Mouse (Mus musculus): Measurements from ENCODE around the gene Tmem229b.
"Not testable (repeated sequence)": the region's sequence is repeated elsewhere in the genome, so short reads cannot be mapped to it uniquely, and the experiment has no call there.

Gene Tmem229b

GRCm38 (mm10) chr12:79006478-79007125, 825 bp downstream of the Tmem229b start:
- peak; percentile 41 for DNase-seq (ENCODE audit: low spot score)

- DNase-seq (ENCODE audit: low spot score): no peak
Measured at GRCm38 (mm10) chr12:79006076-79006475, 1.4 kb downstream of the Tmem229b start.

- DNase-seq (ENCODE audit: low spot score): no peak
Measured at GRCm38 (mm10) chr12:79005456-79005855, 2.0 kb downstream of the Tmem229b start.

DNA sequence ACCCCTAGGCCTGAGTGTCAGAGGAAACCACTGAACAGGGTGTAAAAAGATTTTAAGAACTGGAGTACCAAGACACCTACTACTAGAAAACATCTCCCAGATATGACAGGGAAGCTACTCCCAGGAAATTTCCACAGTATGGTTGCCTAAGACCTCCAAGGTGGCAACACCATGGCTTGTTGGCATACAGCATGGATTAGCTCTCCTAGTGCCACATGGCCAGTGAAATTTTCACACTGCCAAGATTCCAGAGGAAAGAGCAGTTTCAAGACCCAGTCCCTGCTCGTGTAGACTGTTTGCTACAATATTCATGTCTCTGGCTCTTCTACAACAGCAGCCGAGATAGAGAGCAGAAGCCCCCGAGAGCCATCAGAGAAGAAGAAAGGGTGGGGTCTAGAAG, 4.4 kb downstream of the Tmem229b start:
- no peak for DNase-seq (ENCODE audit: low spot score)

DNA sequence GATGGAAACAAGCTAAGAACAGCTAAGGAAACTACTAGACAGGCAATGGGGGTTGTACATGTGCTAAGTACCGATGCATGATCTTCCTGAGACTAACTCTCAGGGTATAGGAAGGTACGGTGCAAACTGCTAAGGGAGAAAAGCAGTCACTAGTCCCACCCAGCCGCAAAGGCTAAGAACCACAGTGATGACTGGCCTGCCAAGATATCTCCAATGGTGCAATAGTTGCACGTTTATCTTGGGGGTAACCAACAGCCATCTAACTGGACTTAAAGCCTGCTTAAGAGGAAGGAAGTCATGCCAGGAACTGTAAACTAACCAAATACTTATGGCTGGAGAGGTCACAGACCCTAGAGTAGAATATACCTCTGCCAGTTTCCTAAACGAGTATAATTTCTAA, 5.0 kb downstream of the Tmem229b start:
- no peak for DNase-seq (ENCODE audit: low spot score)

DNA sequence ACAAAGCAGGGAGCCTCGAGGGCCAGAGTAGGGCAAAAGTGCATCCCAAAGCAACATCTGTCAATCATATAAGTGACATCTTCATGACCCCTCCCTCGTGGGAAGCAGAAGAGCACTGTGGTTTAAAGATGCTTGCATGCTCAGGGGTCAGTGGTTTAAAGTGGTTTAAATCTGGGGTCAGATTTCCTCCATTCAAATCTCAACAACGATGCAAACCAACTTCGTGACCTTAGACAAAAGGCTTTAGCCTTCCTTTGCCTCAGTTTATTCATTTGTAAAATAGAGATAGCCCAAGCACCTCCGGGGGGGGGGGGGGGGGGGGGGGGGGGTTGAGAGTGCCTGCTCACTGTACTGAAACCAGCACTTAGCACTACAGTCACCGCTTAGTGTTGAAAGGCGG, 10.7 kb downstream of the Tmem229b start:
- DNase-seq (ENCODE audit: low spot score): no peak

DNA sequence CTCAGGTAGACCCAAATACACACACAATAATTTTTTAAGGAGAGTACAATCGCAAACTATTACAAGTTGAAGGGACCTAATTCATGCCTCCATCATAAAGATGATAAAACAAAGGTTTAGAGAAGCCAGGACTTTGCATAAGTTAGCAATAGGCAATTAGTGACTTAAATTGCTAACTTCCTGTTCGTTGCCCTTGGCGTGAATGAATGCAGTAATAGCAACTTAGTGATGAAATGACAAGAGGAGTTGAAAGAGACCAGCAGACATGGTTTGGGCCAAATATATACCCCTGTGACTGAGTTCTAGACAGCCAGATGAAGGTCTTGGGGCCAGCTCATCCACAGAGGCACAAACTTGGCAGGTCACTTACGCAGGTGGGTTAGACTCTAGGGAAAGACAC, 11.2 kb downstream of the Tmem229b start:
- DNase-seq (ENCODE audit: low spot score): no peak

GRCm38 (mm10) chr12:78987581-78988081, 19.8 kb downstream of the Tmem229b start:
- no peak for DNase-seq (ENCODE audit: low spot score)

DNA sequence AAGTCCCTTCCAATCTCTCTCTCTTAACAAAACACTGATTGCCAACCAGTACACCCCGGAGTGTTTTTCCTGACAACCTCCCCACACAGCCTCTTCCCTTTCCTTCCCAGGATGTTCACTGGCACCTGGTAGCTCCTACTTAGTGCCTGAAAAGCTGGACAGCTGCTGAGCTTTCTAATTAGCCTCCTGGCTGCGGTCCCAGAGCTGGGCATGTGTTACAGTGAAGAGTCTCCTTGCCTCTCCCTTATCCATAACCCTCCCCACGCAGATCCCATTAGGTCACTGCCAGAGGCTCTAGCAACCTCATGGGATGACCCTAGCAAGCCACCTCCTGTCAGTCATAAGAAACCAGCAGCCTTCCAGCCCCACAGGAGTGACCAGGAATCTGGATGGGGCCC, 23.4 kb downstream of the Tmem229b start:
- no peak for DNase-seq (ENCODE audit: low spot score)

- DNase-seq (ENCODE audit: low spot score): no peak
Measured at GRCm38 (mm10) chr12:78983296-78984034, 24.0 kb downstream of the Tmem229b start.

DNA sequence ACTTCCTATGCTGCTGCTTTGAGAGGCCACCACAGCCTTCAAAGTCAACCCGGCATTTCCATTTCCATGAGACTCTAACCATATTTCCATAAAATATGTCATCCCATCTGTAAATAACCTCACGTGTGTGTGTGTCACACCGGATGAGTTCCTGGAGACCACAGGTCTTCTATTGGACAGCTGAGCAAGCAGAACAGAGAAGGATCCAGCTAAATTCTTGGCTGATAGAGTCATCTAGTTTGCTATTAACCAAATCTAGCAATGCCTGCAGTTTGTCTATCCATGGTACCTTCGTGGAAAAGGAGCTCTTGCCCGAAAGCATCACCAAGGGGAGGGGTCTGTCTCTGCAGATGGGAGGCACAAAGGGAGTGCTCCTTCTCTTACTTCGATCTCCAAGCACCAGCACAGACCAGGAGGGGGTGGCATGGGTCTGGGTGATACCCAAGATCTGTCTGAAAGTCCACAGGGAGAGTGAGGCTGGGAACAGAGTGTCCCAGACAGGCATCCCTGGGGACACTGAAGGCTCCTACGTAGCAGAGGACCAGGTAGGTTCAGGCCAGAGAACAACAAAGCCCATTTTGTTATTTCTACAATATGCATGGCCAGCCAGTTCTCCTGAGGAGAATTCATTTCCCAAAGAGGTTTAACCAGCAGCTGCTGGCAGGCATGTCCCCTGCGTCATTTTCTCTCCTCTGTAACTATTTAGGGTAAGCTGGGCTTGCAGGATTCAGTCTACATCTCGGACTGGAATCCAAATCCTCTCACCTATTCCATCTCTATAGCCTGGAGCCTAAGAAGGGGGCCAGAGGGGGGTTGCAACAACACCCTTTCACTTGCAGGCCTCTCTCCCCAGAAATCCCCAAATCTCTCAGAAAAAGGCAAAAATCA, 25.2 kb downstream of the Tmem229b start:
- peak; percentile 50 for DNase-seq (ENCODE audit: low spot score)

DNA sequence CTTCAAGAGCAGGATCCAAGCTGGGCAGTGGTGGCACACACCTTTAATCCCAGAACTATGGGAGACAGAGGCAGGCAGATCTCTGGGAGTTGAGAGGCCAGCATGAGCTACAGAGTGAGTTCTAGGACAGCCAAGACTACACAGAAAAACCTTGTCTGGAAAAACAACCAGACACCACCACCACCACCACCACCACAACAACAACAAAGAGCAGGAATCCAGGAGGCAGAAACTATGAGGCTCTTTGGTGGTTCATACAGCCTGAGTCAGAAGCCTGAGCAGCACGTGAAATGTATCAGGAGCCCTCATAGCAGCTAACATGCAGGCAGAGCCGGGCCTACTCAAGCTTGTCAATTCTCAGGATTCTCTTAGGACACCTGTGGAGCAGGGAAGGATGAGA, 26.3 kb downstream of the Tmem229b start:
- no peak for DNase-seq (ENCODE audit: low spot score)

DNA sequence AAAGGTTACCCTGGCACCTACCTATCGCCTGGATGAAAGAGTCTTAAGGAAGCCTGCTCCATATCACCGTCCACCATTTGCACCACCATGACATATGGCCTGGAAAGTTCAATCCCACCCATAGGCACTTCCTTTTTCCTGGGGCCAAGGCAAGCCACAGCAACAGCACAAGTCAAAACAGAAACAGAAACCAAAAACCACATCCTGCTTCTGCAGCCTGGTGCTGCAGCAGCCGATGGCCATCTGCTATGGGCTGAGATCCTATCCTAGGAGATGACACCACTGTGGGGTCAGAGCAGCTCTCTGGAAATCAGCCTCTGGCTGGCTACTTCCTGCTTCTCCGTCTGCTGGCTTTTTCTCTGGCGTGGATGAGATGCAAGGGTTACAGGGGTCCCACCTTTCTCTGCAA, 26.7 kb downstream of the Tmem229b start:
- no peak for DNase-seq (ENCODE audit: low spot score)

GRCm38 (mm10) chr12:78977552-78977951, 29.9 kb downstream of the Tmem229b start:
- no peak for DNase-seq (ENCODE audit: low spot score)

DNA sequence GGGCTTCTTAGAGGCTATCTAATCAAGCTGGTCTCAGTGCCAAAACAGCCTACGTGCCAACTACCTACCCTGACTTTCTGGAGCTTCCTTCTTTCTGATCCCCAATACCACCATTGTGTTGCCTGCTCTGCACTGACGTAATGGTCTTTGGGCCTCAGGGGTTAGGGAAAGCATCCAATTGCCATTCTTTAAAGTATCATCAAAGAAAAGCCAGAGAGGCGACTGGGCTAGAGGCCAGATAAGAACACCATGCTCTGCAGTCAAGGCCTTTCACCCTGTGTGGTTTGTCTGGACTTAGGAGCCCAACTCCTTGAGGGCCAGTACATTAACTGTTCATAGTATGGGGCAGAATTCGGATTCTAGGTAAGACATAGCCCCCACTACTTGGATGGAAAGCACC, 30.3 kb downstream of the Tmem229b start:
- DNase-seq (ENCODE audit: low spot score): no peak

DNA sequence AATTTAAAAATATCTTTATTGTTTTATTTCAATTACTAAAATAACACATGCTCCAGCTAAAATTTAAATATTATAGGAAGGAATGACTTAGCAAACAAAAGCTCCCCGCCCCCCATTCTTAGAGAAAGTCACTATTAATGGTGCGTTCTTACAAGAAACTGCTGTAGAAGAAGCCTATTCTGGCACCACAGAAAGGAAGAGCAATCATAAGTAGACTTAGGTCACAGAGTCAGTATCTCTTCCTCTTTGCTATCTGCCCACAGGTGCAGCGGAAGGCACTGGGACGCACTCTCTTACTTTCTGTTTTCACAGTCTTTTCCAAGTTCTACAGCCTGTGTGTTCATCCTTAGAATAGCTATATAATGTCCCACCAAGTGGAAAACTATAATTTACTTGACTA, 31.6 kb downstream of the Tmem229b start:
- DNase-seq (ENCODE audit: low spot score): no peak

DNA sequence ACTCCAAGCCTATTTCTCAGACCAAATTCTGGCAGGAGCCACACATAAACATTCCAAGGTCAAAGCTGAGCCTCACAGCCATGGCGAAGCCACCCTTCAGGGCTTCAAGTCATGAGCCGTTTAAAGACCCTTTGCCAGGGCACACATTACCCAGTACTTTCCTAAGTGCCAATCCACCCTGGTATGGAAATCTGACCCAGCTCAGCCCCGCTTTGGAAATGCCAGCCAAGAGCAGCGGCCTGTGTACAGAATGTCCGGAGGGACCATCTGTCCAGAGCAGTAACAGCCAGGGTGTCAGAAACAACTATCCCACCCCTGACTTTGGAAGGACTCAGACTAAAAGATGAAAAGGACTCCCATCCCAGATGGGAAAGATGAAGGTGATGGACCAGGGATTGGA, 32.7 kb downstream of the Tmem229b start:
- no peak for DNase-seq (ENCODE audit: low spot score)

DNA sequence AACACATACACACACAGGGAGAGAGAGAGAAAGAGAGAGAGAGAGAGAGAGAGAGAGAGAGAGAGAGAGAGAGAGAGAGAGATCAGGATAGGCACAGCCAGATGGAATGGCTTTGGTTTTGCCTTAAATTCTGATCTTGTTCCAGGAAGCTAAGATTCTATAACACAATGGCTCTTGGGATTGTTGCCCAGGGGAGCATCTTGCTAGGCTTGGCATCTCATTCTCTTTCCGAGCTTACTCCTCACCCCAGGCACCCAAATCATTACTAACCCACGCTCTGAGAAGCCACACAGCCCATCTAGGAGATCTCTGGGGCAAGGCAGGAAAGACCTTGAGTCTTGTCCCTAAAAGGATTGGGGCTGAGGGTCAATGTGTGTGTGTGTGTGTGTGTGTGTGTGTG, 33.6 kb downstream of the Tmem229b start:
- DNase-seq (ENCODE audit: low spot score): no peak

DNA sequence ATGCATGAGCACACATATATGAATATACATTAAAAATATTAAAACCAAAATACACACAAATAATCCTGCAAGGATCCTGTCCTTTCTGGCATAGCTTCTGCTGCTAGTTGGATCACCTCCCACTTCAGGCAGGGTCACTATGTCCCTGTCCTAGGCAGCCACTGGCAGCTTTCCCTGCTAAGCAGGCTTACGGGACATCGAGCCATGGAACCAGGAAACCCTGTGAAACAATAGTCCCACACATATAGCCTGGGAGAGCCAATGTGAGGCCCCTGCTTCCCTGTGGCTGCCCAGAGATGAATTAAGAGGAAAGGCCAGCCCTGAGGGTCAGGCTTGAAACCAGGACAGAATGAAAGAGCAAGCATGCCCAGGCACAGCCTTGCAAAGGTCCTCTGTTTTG, 35.8 kb downstream of the Tmem229b start:
- no peak for DNase-seq (ENCODE audit: low spot score)

DNA sequence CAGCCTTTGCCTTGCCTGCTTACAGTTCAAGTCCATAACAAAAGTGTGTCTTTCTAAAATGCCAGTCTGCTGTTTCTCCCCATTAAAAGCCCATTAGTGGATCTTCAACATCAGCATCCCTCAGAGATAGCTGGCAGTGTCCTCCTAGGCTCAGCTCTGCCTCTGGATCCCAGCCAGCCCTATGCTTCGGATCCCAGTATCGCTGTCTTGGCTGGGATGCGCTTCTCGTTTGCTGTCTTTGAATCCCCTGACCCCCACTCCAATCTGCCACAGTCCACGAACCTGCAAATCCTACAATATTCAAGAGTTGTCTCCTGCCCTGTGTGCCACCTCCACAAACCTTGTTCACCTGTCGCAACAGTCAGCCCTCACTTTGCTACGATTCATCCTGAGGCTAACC, 36.7 kb downstream of the Tmem229b start:
- DNase-seq (ENCODE audit: low spot score): no peak

DNA sequence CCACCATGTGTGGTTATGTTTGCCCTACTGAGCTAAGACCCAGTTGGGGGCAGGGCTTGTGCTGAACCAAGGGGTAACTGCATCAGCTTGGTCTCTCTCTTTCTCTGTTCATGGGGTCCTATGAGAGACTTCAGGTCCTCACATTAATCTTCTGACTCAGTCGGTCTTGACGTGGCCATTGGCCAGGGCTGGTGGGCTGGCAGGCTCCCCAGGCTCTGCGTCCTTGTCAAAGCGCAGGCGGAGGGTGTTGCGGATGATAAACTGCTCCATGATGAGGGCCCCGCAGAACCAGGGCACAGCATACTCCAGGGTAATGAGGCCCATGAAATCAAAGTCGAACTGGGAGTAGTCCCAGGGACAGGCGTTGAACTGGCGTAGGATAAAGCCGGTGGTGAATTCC, 42.9 kb downstream of the Tmem229b start:
- not testable (repeated sequence) for DNase-seq (ENCODE audit: low spot score)

GRCm38 (mm10) chr12:78956405-78956804, 51.0 kb downstream of the Tmem229b start:
- no peak for DNase-seq (ENCODE audit: low spot score)

GRCm38 (mm10) chr12:78952484-78952883, 54.9 kb downstream of the Tmem229b start:
- DNase-seq (ENCODE audit: low spot score): no peak
